Comparison of ENCODE assay signal across 23 mouse cellular contexts in genomic region chr9:70010781-70011473, GRCm38 (mm10). TPM values are rescaled to one million over a fixed set of nuclear protein-coding genes. Genes with fewer than 3 reads are reported as not detected.
DNase-seq lines count a peak whose midpoint lies in the region; ATAC-seq and TF ChIP-seq lines count a peak whose summit lies in the region.
"Had no signal": no experiment of that assay in that cellular context is flagged by ENCODE, and none has a peak within 500 bp of the region (broad histone marks: within the 10 kb centered on the region; RNA-seq: fewer than 3 reads in every experiment).

No protein-coding gene starts in this region.

- TF ChIP-seq POLR2A in liver, adult 2 months (IDR thresholded peaks at IDR 0.05; ENCODE audit: extremely low read depth, insufficient read depth, low read length): no peak

- no peaks in the 10 kb centered on the region for H3K9me3 ChIP-seq in liver, embryonic 12.5 days (replicated peaks)
- H3K9me3 ChIP-seq in liver, embryonic 16.5 days (replicated peaks; ENCODE audit: control insufficient read depth, low read length): no peaks in the 10 kb centered on the region
- H3K9me3 ChIP-seq: forebrain, embryonic 10.5 days; heart, embryonic 10.5 days; hindbrain, embryonic 13.5 days had no signal

- no peaks in the 10 kb centered on the region for H3K27me3 ChIP-seq in liver, adult 2 months (ENCODE audit: control insufficient read depth, insufficient read depth, low read length)
- H3K27me3 ChIP-seq in liver, embryonic 12.5 days (replicated peaks): no peaks in the 10 kb centered on the region
- H3K27me3 ChIP-seq in liver, embryonic 16.5 days (ENCODE audit: control insufficient read depth, insufficient read depth, low read depth, low read length): no peaks in the 10 kb centered on the region
- H3K27me3 ChIP-seq: CH12.LX; hindbrain, embryonic 13.5 days; Patski had no signal

- H3K36me3 ChIP-seq in liver, adult 2 months (ENCODE audit: control insufficient read depth, insufficient read depth, low read length): peaks cover 26% of the 10 kb centered on the region
- H3K36me3 ChIP-seq in liver, embryonic 12.5 days: peaks cover 44% of the 10 kb centered on the region
- H3K36me3 ChIP-seq in liver, embryonic 16.5 days (ENCODE audit: control insufficient read depth, insufficient read depth): no peaks in the 10 kb centered on the region; the same call in 1 of the 2 replicates

- peak; percentile 99 for DNase-seq in liver, adult 2 months (ENCODE audit: extremely low read depth, low read depth, low spot score)
- no peak for DNase-seq in liver
- no peak for DNase-seq in left cerebral cortex, adult 18-20 months (ENCODE audit: low spot score in 2 of 2)
- no peak for DNase-seq in kidney, postnatal 14 days
- DNase-seq: adrenal gland, adult 2 months; adrenal gland, postnatal 25 days; cerebellum, adult 18-20 months; cerebellum, adult 9-11 months; cerebellum, postnatal 36 days; gastrocnemius, adult 2 months; gastrocnemius, postnatal 25 days; heart, adult 18-20 months; heart, postnatal 10 days had no signal

- no peak for TF ChIP-seq CTCF in liver, adult 2 months (IDR thresholded peaks at IDR 0.05; ENCODE audit: low read depth, low read length)

- peak overlapping the region; percentile 12; the same call in 1 of the 2 replicates for H3K4me2 ChIP-seq in liver, embryonic 12.5 days
- no peak overlapping the region for H3K4me2 ChIP-seq in liver, embryonic 16.5 days (ENCODE audit: low read depth, low read length)

- WGBS in liver, adult 2 months: 42% methylated on average over 5 of the region's 5 CpGs
- WGBS in liver, embryonic 12.5 days (ENCODE audit: insufficient replicate concordance): 87% methylated on average over 5 of the region's 5 CpGs
- WGBS in liver, embryonic 16.5 days (ENCODE audit: insufficient replicate concordance): 81% methylated on average over 5 of the region's 5 CpGs

- H3K79me2 ChIP-seq in liver, adult 2 months (ENCODE audit: control insufficient read depth, insufficient read depth, low read length): peaks cover 13% of the 10 kb centered on the region

- H3K9ac ChIP-seq in liver, adult 2 months (ENCODE audit: low read depth, low read length): peak overlapping the region; percentile 63; the same call in 1 of the 2 replicates
- H3K9ac ChIP-seq in liver, embryonic 12.5 days: no peak overlapping the region
- H3K9ac ChIP-seq in liver, embryonic 16.5 days (ENCODE audit: low read depth, low read length): 0 out of 2 replicates have a peak overlapping the region, but pooled peaks have one; percentile 14

- no peak for ATAC-seq in liver, embryonic 12.5 days
- peak; percentile 41 for ATAC-seq in liver, embryonic 16.5 days (ENCODE audit: low read depth)
- ATAC-seq: Patski had no signal

- no peak overlapping the region for H3K4me3 ChIP-seq in liver, adult 2 months (ENCODE audit: insufficient read depth, low read depth, low read length)
- no peak overlapping the region for H3K4me3 ChIP-seq in liver, embryonic 12.5 days
- H3K4me3 ChIP-seq in liver, embryonic 16.5 days (ENCODE audit: low read depth, low read length): no peak overlapping the region
- H3K4me3 ChIP-seq: heart, embryonic 10.5 days; hindbrain, embryonic 13.5 days had no signal

- H3K27ac ChIP-seq in liver, adult 2 months (replicated peaks; ENCODE audit: insufficient read depth, low read depth, low read length): peak overlapping the region; percentile 98
- H3K27ac ChIP-seq in liver, embryonic 12.5 days: peak overlapping the region; percentile 96
- H3K27ac ChIP-seq in liver, embryonic 16.5 days (ENCODE audit: low read length): peak overlapping the region; percentile 84
- H3K27ac ChIP-seq: forebrain, embryonic 10.5 days; heart, embryonic 10.5 days; hindbrain, embryonic 13.5 days had no signal

- peaks cover 33% of the 10 kb centered on the region for H3K4me1 ChIP-seq in liver, adult 2 months (ENCODE audit: control insufficient read depth, insufficient read depth, low read length)
- H3K4me1 ChIP-seq in liver, embryonic 12.5 days: peaks cover 55% of the 10 kb centered on the region
- H3K4me1 ChIP-seq in liver, embryonic 16.5 days (ENCODE audit: control insufficient read depth, low read depth, low read length): peaks cover 26% of the 10 kb centered on the region

RNA-seq across cellular contexts. Expression of gene Gtf2a2, which starts 1.4 kb away (rescaled TPM):
- total RNA-seq in liver, adult 2 months (2014; rRNA removed): 56.2 and 59.4 TPM in 2 replicates
- 11.9 and 13.4 TPM in 2 replicates for polyA plus RNA-seq in liver, adult 2 months (2012; rRNA removed)
- 170 and 171 TPM in 2 replicates for polyA plus RNA-seq in liver, embryonic 12.5 days (2016; fragmentation: Nextera tagmentation; extraction: Ambion mirVana)
- 106 and 113 TPM in 2 replicates for polyA plus RNA-seq in liver, embryonic 16.5 days (2015; fragmentation: Nextera tagmentation; extraction: Ambion mirVana)
- 10 to 100 TPM; 46.5 to 49.9 TPM for total RNA-seq in left cerebral cortex, adult 18-20 months (2021)

RNA-seq across cellular contexts. Expression of gene Bnip2, which starts 21.7 kb away (rescaled TPM):
- total RNA-seq in liver, adult 2 months (2014; rRNA removed): 69.9 and 74.3 TPM in 2 replicates
- polyA plus RNA-seq in liver, adult 2 months (2012; rRNA removed): 12.8 and 13.6 TPM in 2 replicates
- polyA plus RNA-seq in liver, embryonic 12.5 days (2016; fragmentation: Nextera tagmentation; extraction: Ambion mirVana): 60.1 and 61.4 TPM in 2 replicates
- 42.3 and 43.3 TPM in 2 replicates for polyA plus RNA-seq in liver, embryonic 16.5 days (2015; fragmentation: Nextera tagmentation; extraction: Ambion mirVana)
- 10 to 100 TPM; 40.6 to 40.7 TPM for total RNA-seq in left cerebral cortex, adult 18-20 months (2021)

RNA-seq across cellular contexts. Expression of gene Gcnt3, which starts 27.0 kb away (rescaled TPM):
- total RNA-seq in liver, adult 2 months (2014; rRNA removed): 0.07 and 0.09 TPM in 2 replicates
- polyA plus RNA-seq in liver, adult 2 months (2012; rRNA removed): 0.02 TPM in 1 of 2 replicates, not detected in the other
- polyA plus RNA-seq in liver, embryonic 12.5 days (2016; fragmentation: Nextera tagmentation; extraction: Ambion mirVana): not detected in 2 replicates
- polyA plus RNA-seq in liver, embryonic 16.5 days (2015; fragmentation: Nextera tagmentation; extraction: Ambion mirVana): 0.07 TPM in 1 of 2 replicates, not detected in the other
- total RNA-seq in left cerebral cortex, adult 18-20 months (2021): not detected
- total RNA-seq: adrenal gland, postnatal 25 days; gastrocnemius, adult 2 months; gastrocnemius, postnatal 25 days; heart, adult 18-20 months; heart, postnatal 10 days; hematopoietic stem cell, adult 5-6 weeks had no signal
- polyA plus RNA-seq: adrenal gland, adult 2 months; forebrain, embryonic 10.5 days; forebrain, embryonic 14.5 days; heart, embryonic 10.5 days; heart, embryonic 14.5 days; hindbrain, embryonic 13.5 days had no signal
